Mouse (Mus musculus): ENCODE results near the gene Pcnt. TPM values are rescaled to one million over a fixed set of nuclear protein-coding genes. Genes with fewer than 3 reads are reported as not detected.

Pcnt gene
- 7.3 TPM for polyA plus RNA-seq (2014; fragmentation: Illumina TruSeq; extraction: RNeasy Lipid Tissue Mini Kit (QIAGEN cat#74804); ENCODE audit: low read depth, low replicate concordance)

DNA sequence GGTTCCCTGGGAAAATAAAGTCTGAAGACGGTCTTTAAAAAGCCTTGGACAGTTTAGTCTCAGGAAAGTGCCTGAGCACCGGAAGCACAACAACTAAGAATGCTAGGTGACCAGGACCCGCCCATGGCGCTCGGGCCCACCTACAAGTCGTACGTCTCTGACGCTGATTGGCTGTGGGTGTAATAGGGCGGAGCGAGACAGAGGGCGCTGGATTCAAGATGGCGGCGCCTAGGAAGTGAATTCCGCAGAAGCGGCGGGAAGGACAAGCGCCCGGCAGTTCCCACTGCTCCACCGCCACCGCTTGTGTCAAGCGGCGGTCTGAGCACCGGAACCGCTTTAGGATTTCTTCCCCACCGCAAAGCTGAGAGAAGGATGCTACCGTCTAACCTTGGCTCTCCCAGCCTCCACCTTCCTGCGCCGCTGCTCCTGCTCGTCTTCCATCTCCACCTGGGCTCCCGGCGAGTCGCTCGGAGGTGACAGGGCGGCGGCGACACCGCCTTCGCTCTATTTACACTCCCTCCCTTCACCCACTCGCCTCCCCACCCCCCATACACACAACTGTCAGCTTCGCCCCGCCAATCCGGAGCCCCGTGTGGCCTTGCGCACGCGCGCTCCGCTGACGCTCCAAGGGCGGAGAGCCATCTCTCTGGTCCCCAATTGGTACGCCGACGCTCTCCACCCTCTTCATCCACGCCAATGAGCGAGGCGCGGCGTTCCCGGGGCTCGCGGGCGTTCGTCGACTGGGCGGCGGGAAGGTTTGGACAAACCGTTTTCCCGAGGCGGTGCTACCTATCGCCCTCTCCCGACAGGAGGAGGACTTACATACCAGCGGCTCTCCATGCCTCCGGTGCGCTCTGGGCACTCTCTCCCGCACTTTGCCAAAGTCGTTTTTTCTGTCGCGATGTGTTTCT, at the start of gene Pcnt:
Gene Pcnt, minus strand, starts transcription at position 609 of the 911 bp plus-strand sequence.

DNA sequence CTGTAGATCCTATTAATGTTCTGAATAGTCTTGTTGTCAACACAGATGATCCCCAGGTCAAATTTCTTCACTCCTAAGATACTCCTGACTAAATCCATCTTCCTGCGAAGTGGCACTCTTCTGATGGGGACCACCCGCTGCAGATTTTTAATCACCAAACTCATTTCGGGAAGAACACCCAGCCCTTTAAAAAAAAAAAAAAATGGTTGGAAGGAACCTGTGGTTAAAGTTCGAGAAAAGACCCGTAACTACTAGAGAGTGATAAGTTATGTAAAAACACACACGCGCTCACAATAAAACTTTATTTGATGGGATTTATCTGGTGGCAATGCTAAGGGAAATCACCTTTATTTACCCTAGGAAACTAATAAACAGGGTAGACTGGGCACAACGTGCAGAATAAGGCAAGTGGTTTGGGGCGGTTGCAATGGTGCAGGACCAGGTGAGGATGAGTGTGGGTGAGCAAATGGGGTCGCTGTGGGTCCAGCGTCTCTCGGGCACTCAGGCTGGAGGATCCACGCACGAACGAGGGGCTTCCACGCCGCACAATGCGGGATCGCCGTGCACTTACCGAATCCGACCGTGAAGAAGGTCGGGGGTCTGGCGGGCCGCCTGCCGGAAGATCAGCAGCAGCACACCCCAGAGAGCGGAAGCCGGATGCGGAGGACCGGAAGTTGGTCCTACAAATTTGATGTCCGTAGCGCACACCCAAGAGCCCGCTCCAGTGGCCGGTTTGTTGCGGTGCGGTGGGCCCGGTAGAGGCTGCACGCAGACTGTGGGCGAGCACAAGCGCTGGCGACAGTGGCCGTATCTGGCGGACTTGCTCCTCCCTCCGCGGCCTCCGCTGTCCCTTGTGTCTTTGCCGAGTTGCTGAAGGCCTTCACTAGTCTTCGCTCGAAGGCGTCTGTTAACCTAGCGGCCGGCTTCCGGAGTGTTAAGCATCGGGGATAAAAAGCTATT, 25.9 kb upstream of the Pcnt start, which contains the start of the genes Mcm3ap and Ybey:
Gene Mcm3ap, plus strand, starts transcription at position 725 of the 960 bp plus-strand sequence.
Gene Ybey, minus strand, starts transcription at position 912 of the 960 bp plus-strand sequence.

DNA sequence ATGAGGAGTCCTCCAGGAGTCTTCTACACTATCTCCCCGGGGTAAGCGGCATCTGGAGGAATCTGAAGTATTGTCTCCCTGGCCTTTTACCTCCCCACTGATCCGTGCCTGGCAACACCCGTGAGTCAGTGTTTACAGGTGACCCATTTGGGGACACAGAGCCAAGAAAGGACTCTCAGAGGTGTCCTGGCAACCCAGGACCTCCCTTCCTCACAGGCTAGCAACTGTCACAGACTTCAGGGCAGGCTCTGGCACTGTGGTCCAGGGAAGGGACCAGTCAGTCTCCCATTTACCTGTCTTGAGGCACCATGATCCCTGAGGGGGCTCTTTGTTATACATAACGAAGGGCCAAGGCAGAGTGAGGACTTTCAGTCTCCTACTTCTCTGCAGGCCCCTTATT, 6.3 kb upstream of the Pcnt start, which contains the start of gene 2610028H24Rik:
Gene 2610028H24Rik, plus strand, starts transcription at position 231 of the 400 bp plus-strand sequence.

DNA sequence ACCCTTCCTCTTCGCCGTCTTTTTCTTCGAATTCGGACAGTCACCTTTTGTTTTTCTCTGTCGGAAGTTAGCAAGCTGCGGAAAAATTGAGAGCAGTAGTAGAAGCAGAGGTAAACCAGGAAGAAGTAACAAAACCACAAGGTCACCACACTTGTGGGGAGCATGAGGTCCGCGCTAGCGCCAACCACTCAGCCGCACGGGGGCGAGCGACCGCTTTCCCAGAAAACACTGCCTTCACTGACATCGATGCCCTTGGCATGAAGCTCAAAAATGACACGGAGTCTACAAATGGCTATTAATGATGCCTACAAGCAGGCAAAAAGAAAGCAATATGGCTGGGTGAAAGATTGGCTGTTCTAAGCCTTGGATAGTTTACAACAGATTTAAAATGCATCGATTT, 2.3 kb downstream of the Pcnt start, which contains the start of gene AC141477.1:
Gene AC141477.1, minus strand, starts transcription at position 164 of the 400 bp plus-strand sequence.

DNA sequence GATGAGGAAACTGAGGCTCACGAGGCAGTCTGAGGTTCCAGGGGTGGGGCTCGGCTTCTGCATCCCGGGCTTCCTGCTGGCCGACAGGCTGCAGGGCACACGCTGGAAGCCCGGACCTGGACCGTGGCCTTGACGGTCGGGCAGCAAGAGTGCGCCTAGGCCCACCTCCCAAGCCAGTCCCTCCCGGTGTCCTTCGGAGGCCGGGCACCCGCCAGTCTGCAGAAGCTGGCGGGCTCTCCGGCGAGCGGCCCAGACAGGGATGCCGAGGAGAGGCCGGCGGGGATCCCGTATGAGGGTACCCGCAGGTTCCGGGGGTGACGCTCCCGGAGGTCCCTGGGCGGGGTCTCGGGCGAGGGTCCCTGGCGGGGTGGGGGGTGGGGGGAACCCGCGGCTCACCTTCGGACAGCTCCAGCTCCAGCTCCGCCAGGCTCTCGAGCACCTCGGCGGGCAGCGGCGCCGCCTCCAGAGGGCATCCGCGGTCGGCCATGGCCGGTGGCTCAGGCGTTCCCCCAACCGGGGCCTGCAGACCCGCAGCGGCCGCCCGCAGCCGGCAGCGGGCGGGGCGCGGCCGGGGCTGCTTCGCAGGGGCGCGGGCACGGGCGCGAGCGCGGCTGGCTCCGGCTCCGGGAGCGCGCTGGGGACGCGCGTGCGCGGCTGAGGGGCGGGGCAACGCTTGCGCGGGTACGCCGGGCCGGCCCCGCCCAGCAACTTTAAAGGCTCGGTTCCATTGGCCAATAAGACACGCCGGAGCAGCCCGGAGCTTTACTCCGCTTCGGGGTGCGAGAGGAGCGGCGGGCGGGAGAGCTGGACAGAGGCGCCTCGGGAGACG, 97.7 kb downstream of the Pcnt start, which contains the start of gene Dip2a:
Gene Dip2a, minus strand, starts transcription at position 581 of the 829 bp plus-strand sequence.

Other genes with a start within 250 kb of the Pcnt start
- 3.8 TPM for gene Prmt2, start 204.9 kb downstream of the Pcnt start, polyA plus RNA-seq (2014; fragmentation: Illumina TruSeq; extraction: RNeasy Lipid Tissue Mini Kit (QIAGEN cat#74804); ENCODE audit: low read depth, low replicate concordance)
- 1.5 TPM for gene S100b, start 188.9 kb downstream of the Pcnt start, polyA plus RNA-seq (2014; fragmentation: Illumina TruSeq; extraction: RNeasy Lipid Tissue Mini Kit (QIAGEN cat#74804); ENCODE audit: low read depth, low replicate concordance)
- 13.4 TPM for gene Dip2a, start 97.5 kb downstream of the Pcnt start, polyA plus RNA-seq (2014; fragmentation: Illumina TruSeq; extraction: RNeasy Lipid Tissue Mini Kit (QIAGEN cat#74804); ENCODE audit: low read depth, low replicate concordance)
- gene AC141477.1, start 2.3 kb downstream of the Pcnt start, polyA plus RNA-seq (2014; fragmentation: Illumina TruSeq; extraction: RNeasy Lipid Tissue Mini Kit (QIAGEN cat#74804); ENCODE audit: low read depth, low replicate concordance), result not detected
- gene 2610028H24Rik, start 6.3 kb upstream of the Pcnt start, polyA plus RNA-seq (2014; fragmentation: Illumina TruSeq; extraction: RNeasy Lipid Tissue Mini Kit (QIAGEN cat#74804); ENCODE audit: low read depth, low replicate concordance), result not detected
- 12.1 TPM for gene Mcm3ap, start 26.1 kb upstream of the Pcnt start, polyA plus RNA-seq (2014; fragmentation: Illumina TruSeq; extraction: RNeasy Lipid Tissue Mini Kit (QIAGEN cat#74804); ENCODE audit: low read depth, low replicate concordance)
- gene Ybey, start 26.3 kb upstream of the Pcnt start, polyA plus RNA-seq (2014; fragmentation: Illumina TruSeq; extraction: RNeasy Lipid Tissue Mini Kit (QIAGEN cat#74804); ENCODE audit: low read depth, low replicate concordance), result 2.4 TPM
- gene Lss, start 88.8 kb upstream of the Pcnt start, polyA plus RNA-seq (2014; fragmentation: Illumina TruSeq; extraction: RNeasy Lipid Tissue Mini Kit (QIAGEN cat#74804); ENCODE audit: low read depth, low replicate concordance), result 11.6 TPM
- not detected for gene Spatc1l, start 119.5 kb upstream of the Pcnt start, polyA plus RNA-seq (2014; fragmentation: Illumina TruSeq; extraction: RNeasy Lipid Tissue Mini Kit (QIAGEN cat#74804); ENCODE audit: low read depth, low replicate concordance)
- gene Ftcd, start 132.9 kb upstream of the Pcnt start, polyA plus RNA-seq (2014; fragmentation: Illumina TruSeq; extraction: RNeasy Lipid Tissue Mini Kit (QIAGEN cat#74804); ENCODE audit: low read depth, low replicate concordance), result not detected
- gene Col6a2, start 180.8 kb upstream of the Pcnt start, polyA plus RNA-seq (2014; fragmentation: Illumina TruSeq; extraction: RNeasy Lipid Tissue Mini Kit (QIAGEN cat#74804); ENCODE audit: low read depth, low replicate concordance), result 2.6 TPM